Mouse (Mus musculus) liver, embryonic 16.5 days (tissue): ENCODE data around the gene Jrkl. TPM values are rescaled to one million over a fixed set of nuclear protein-coding genes. Genes with fewer than 3 reads are reported as not detected.

ENCODE experiments used
- ATAC-seq: fragments of 200-750 bp; cut with Nextera tagmentation; 2 replicates; pipeline ENCODE4 v1.8.0; 2017; ENCODE audit warnings: low read depth, mild to moderate bottlenecking, moderate number of reproducible peaks, moderate library complexity
- H3K27ac ChIP-seq: fragments of 300-500 bp; sonication (generic); 2 replicates; pipeline ENCODE4 v1.5.1; 2014; ENCODE audit warnings: mild to moderate bottlenecking, low read length
- H3K27me3 ChIP-seq: fragments of 300-500 bp; sonication (generic); 2 replicates; pipeline ENCODE4 v1.6.1; 2014; ENCODE audit warnings: low read depth, low read length, mixed read lengths; ENCODE audit not compliant: control insufficient read depth, insufficient read depth
- H3K36me3 ChIP-seq: fragments of 300-500 bp; sonication (generic); 2 replicates; pipeline ENCODE4 v1.6.1; 2014; ENCODE audit warnings: mild to moderate bottlenecking; ENCODE audit not compliant: control insufficient read depth, insufficient read depth
- H3K4me1 ChIP-seq: fragments of 300-500 bp; sonication (generic); 2 replicates; pipeline ENCODE4 v1.6.1; 2014; ENCODE audit warnings: low read depth, low read length, mixed read lengths; ENCODE audit not compliant: control insufficient read depth
- H3K4me2 ChIP-seq: fragments of 300-500 bp; sonication (generic); 2 replicates; pipeline ENCODE4 v1.6.1; 2014; ENCODE audit warnings: low read depth, low read length, mixed read lengths
- H3K4me3 ChIP-seq: fragments of 300-500 bp; sonication (generic); 2 replicates; pipeline ENCODE4 v1.5.1; 2014; ENCODE audit warnings: low read depth, mild to moderate bottlenecking, low read length
- H3K9ac ChIP-seq: fragments of 300-500 bp; sonication (generic); 2 replicates; pipeline ENCODE4 v1.6.1; 2014; ENCODE audit warnings: low read depth, low read length
- H3K9me3 ChIP-seq: fragments of 300-500 bp; sonication (generic); replicated peaks from 2 replicates; pipeline ENCODE4 v1.6.1; 2016; ENCODE audit warnings: low read length; ENCODE audit not compliant: control insufficient read depth
- WGBS: fragments of 180-500 bp; shearing (Covaris S2); extraction: QIAGEN DNeasy Blood & Tissue Kit; methylation state at CpG from one replicate; pipeline ENCODE4 v1.1.7; 2014; ENCODE audit not compliant: insufficient replicate concordance; 5-methylcytosine and 5-hydroxymethylcytosine counted together
- polyA plus RNA-seq: library from polyadenylated mRNA; unstranded; fragments of >200 nt; fragmentation: Nextera tagmentation; extraction: Ambion mirVana; gene quantifications from 2 replicates; pipeline ENCODE4 v1.2.1, GENCODE M21; 2015

Gene Jrkl
- polyA plus RNA-seq, result 1.8 and 2.4 TPM in 2 replicates

DNA sequence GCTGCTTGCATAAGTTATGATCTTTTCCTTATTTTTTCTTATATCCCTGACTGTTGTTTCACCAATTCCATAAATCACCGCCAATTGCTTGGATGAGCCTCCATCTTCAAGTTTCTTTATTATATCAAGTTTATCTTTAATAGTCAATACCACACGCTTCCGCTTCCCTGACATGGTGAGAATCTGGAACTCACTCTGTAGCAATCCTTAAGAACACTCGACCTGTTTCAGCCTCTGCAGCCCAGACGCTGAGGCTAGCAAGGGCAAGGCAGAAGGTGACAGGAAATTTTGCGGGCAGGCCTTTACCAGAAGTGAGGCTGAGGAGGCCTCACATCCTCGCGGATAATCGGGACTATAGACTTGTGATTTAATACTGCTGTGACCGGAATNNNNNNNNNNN, at the start of gene Jrkl:
Gene Jrkl, minus strand, starts transcription at position 349 of the 400 bp plus-strand sequence.
- Histone ChIP-seq H3K9me3 (no peaks in the 10 kb centered on the region), H3K4me2 (peak within 1 kb of the TSS; percentile 86), H3K27ac (peak within 1 kb of the TSS; percentile 80), H3K27me3 (no peaks in the 10 kb centered on the region), H3K4me1 (peaks cover 13% of the 10 kb centered on the region), H3K9ac (peak within 1 kb of the TSS; percentile 71), H3K4me3 (peak within 1 kb of the TSS; percentile 73), H3K36me3 (no peaks in the 10 kb centered on the region)
- no peak for ATAC-seq
- WGBS, result 3% methylated on average over 10 of the region's 10 CpGs

GRCm38 (mm10) chr9:13287482-13287881, 41.9 kb upstream of the Jrkl start:
- 60% methylated on average over 2 of the region's 2 CpGs for WGBS
- Histone ChIP-seq H3K4me2 (no peak overlapping the region), H3K4me1 (no peaks in the 10 kb centered on the region), H3K27ac (no peak overlapping the region), H3K4me3 (no peak overlapping the region), H3K27me3 (no peaks in the 10 kb centered on the region), H3K36me3 (no peaks in the 10 kb centered on the region), H3K9me3 (no peaks in the 10 kb centered on the region), H3K9ac (no peak overlapping the region)
- ATAC-seq, result no peak

- H3K9ac ChIP-seq, result no peak overlapping the region
- no peak overlapping the region for H3K4me3 ChIP-seq
- H3K27ac ChIP-seq, result no peak overlapping the region
- no peaks in the 10 kb centered on the region for H3K9me3 ChIP-seq
- ATAC-seq, result no peak
- H3K27me3 ChIP-seq, result no peaks in the 10 kb centered on the region
- no peaks in the 10 kb centered on the region for H3K4me1 ChIP-seq
- WGBS, result 77% methylated on average over 1 of the region's 1 CpGs
- H3K36me3 ChIP-seq, result peaks cover 7% of the 10 kb centered on the region
- H3K4me2 ChIP-seq, result no peak overlapping the region
Measured at GRCm38 (mm10) chr9:13273219-13273618, 27.6 kb upstream of the Jrkl start.

DNA sequence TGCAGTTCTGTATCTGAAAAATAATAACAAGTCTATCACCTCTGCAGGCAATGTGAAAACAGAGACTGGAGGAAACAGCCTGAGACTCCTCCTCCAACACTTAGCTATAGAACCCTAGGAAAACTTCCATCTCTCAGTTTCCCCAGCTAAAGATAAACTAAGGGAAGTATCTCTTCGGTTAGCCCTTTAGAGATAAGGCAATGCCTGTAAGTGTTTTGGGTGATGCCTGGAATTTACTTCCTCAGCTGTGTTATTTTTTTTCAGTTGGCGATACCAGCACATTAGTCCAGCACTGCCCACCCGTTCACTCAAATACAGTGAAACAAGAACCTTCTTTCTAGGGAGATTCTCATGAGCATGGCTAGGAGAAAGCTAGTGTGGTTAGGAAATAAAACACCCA, 15.4 kb upstream of the Jrkl start:
- no peaks in the 10 kb centered on the region for H3K4me1 ChIP-seq
- no peaks in the 10 kb centered on the region; the same call in 1 of the 2 replicates for H3K36me3 ChIP-seq
- H3K4me3 ChIP-seq, result no peak overlapping the region
- no peaks in the 10 kb centered on the region for H3K9me3 ChIP-seq
- H3K27me3 ChIP-seq, result no peaks in the 10 kb centered on the region
- H3K27ac ChIP-seq, result no peak overlapping the region
- 38% methylated on average over 3 of the region's 3 CpGs for WGBS
- no peak overlapping the region for H3K9ac ChIP-seq
- no peak overlapping the region for H3K4me2 ChIP-seq
- ATAC-seq, result no peak

- no peak overlapping the region for H3K27ac ChIP-seq
- H3K9ac ChIP-seq, result no peak overlapping the region
- ATAC-seq, result no peak
- H3K4me2 ChIP-seq, result no peak overlapping the region
- WGBS, result 76% methylated on average over 2 of the region's 2 CpGs
- H3K36me3 ChIP-seq, result peaks cover 2% of the 10 kb centered on the region; the same call in 1 of the 2 replicates
- H3K27me3 ChIP-seq, result no peaks in the 10 kb centered on the region
- no peaks in the 10 kb centered on the region for H3K4me1 ChIP-seq
- H3K9me3 ChIP-seq, result no peaks in the 10 kb centered on the region
- H3K4me3 ChIP-seq, result no peak overlapping the region
Measured at GRCm38 (mm10) chr9:13258173-13258572, 12.5 kb upstream of the Jrkl start.

GRCm38 (mm10) chr9:13256726-13257125, 11.1 kb upstream of the Jrkl start:
- Histone ChIP-seq H3K9me3 (no peaks in the 10 kb centered on the region), H3K4me1 (no peaks in the 10 kb centered on the region), H3K27me3 (no peaks in the 10 kb centered on the region), H3K4me2 (no peak overlapping the region), H3K36me3 (peaks cover 4% of the 10 kb centered on the region), H3K9ac (no peak overlapping the region), H3K4me3 (no peak overlapping the region), H3K27ac (no peak overlapping the region)
- ATAC-seq, result no peak
- 83% methylated on average over 1 of the region's 1 CpGs for WGBS

DNA sequence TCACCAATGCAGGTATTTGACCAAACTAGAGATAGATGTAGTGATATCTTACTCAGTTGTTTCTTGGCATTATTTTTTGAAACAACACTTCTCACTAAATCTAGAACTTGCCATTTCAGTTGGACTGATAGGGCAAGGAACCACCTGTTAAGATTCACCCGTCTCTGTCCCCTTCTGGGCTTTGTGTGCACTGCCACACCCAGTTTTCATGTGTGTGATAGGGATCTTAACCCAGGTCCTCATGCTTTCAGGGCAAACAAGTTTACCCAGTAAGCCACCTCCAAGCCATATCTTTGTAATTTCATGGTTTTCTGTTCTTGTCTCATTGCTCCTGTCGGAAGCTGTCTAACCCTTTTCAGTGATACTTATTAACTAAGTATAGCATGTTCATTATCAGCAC, 5.6 kb upstream of the Jrkl start:
- H3K4me3 ChIP-seq, result no peak overlapping the region
- no peak overlapping the region for H3K27ac ChIP-seq
- H3K9ac ChIP-seq, result no peak overlapping the region
- H3K36me3 ChIP-seq, result peaks cover 4% of the 10 kb centered on the region
- H3K9me3 ChIP-seq, result no peaks in the 10 kb centered on the region
- 38% methylated on average over 2 of the region's 2 CpGs for WGBS
- ATAC-seq, result no peak
- peaks cover 4% of the 10 kb centered on the region for H3K4me1 ChIP-seq
- no peak overlapping the region for H3K4me2 ChIP-seq
- H3K27me3 ChIP-seq, result no peaks in the 10 kb centered on the region

DNA sequence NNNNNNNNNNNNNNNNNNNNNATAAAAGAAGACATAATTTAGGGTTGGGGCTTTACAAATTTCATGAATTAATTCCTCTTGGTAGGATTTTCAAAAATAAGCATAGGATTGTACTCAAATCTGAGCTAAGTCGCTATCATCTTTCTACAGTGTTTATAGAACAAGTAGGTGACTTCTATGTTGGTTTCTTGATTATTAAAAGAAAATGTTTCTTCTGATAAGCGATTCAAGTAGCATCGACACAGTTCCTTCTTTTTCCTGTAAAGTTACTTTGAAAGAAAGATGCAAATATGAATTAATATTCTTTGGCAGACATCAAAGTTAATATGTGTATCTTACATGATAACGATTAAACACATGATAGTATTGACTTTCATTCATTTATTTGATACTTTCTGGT, 2.5 kb upstream of the Jrkl start:
- ATAC-seq, result no peak
- Histone ChIP-seq H3K4me3 (no peak overlapping the region), H3K4me2 (peak overlapping the region; percentile 73), H3K4me1 (peaks cover 13% of the 10 kb centered on the region), H3K27me3 (no peaks in the 10 kb centered on the region), H3K9ac (no peak overlapping the region), H3K36me3 (peaks cover 2% of the 10 kb centered on the region; the same call in 1 of the 2 replicates), H3K9me3 (no peaks in the 10 kb centered on the region), H3K27ac (no peak overlapping the region)
- WGBS, result 78% methylated on average over 4 of the region's 4 CpGs

GRCm38 (mm10) chr9:13246815-13247638, 1.4 kb upstream of the Jrkl start, which contains the start of gene Ccdc82:
TSS of gene Ccdc82 (plus strand) at chr9:13246955.
- peak within 1 kb of the TSS; percentile 87 for H3K9ac ChIP-seq
- no peaks in the 10 kb centered on the region for H3K9me3 ChIP-seq
- ATAC-seq, result peak; percentile 99
- H3K36me3 ChIP-seq, result no peaks in the 10 kb centered on the region
- peak within 1 kb of the TSS; percentile 86 for H3K27ac ChIP-seq
- under 1% methylated on average over 21 of the region's 39 CpGs for WGBS
- peak within 1 kb of the TSS; percentile 84 for H3K4me3 ChIP-seq
- peak within 1 kb of the TSS; percentile 86 for H3K4me2 ChIP-seq
- peaks cover 13% of the 10 kb centered on the region for H3K4me1 ChIP-seq
- no peaks in the 10 kb centered on the region for H3K27me3 ChIP-seq
